Mouse (Mus musculus) right cerebral cortex, postnatal 14 days (tissue): ENCODE results near the gene Dnase1l3.

Source experiments
- DNase-seq: peaks from one replicate; pipeline ENCODE4 v3.0.0; 2022

Dnase1l3 gene

DNA sequence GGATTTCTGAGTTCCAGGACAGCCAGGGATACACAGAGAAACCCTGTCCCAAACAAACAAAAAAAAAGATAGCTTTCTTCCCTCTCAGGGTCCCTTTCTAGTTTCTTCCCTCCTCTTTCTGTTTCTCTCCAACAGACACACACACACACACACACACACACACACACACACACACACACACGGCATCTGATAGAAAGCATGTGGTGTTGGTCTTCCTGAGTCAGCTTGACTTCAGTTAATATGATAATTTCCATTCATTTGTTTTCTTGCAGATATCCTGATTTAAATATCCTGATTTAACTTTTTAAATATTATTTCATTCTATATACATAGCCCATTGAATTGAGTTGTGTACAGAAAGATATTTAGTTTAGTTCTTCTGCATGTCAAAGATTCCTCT lies 66.0 kb downstream of the Dnase1l3 start:
- no peak for DNase-seq

DNA sequence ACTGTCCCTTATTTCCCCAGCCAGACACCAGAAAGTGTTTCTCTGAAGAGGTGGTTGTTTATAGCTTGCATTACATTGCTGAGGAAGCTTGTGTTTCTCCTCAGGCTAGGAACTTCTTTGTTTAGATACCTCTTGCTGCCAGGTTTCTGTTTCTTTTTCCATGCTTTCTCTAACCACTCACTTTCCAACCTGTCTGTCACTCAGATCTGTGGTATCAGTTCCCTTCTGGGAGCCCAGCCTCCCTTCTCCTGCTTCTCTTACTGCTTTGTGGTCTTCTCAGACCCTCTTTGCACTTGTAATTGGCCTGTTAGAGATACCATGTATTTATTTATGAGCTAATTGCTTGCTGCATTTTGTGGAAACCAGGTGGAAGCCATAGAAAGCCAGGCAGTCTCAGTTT lies 70.7 kb downstream of the Dnase1l3 start:
- DNase-seq: no peak

DNA sequence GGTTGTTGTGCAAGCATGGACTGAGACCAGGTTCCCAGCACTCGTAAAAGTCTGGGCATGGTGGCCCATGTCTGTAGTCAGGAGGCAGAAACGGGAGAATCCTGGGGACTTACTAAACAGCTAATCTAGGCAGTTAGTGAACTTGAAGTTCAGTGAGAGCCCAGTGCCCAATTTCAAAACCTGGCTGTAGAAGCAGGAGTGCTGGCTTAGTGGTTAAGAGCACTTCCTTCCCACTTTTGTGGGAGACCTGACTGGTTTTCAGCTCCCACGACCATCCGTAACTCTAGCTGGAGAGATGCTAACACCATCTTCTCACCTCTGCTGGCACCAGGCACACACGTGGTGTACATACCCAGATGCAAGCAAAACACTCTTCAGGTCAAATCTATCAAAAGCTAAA lies 72.9 kb downstream of the Dnase1l3 start:
- DNase-seq: no peak

DNA sequence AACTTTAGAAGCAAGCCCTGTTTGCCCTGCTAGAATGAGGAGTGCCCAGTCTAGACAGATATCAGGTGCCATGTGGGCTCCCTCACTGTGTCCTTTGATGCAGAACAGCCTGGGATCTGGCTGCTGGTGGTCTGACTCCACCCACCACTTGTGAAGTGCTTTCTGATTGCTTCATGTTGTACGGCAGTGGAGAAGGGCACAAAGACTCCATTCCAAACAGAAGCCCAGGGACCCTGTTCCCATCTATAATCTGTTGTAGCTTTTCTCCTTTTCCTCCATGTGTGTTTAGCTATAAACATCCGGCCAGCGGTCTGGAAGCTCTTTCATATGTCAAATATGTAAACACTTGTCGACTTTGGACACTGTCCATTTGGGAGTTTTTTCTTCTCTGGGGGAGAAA lies 74.5 kb downstream of the Dnase1l3 start:
- no peak for DNase-seq

DNA sequence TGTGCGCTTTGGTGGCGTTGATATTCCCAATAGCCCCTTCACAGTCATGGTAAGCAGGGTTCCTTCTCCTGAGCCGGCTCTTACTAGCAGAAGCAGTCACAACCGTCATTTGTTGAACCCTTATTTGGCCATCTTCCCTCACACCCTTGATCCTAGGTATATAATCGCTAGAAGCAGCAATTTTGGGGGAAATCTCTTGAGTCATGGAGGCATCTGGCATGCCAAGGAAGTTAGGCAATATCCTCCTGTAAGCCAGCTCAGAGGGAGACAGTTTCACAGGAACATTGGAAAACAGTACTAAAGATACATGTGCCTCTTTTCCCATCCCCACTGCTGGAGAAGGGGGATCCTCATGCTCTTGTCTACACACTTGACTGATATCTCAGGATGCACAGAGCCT lies 75.1 kb downstream of the Dnase1l3 start:
- DNase-seq: no peak

DNA sequence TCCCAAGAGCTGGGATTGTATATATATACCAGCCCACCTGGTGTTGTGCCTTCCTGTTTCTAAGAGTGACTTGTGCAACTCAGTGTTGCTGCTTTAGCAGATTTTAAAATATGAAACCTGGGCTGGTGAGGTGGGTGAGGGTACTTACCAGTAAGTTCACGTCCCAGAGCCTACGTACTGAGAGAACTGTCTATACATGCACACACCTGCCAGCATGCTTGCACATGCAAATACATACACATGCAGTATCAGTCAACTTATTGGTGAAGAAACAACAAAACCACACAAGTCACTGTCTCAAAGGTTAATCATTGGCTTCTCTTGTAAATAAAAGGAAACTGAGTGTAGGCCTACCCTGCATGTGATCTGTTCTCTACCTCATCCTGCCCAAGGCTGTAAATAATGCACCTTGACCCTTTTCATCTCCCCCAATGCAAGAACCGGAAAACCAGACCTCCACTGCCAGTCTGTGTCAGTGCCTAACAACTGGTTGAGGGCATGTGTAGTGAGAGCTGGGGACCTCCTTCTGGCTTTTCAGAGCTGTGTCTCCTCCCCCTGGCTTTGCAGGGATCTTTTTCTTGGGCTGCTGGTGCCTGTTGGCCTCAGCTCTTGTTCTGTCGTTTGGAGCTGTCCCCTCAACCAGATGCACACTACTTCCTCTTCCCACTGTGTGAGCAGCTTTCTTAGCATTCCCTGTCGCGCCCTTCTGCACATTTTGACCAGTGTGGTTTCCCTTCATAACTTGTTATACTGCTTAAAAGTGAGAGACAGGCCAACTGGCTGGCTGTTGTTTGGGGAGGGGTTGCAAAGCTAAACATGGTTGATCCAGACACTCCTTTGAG lies 76.0 kb downstream of the Dnase1l3 start:
- no peak for DNase-seq
